Mouse (Mus musculus): Measurements from ENCODE around the gene Stambp.

DNA sequence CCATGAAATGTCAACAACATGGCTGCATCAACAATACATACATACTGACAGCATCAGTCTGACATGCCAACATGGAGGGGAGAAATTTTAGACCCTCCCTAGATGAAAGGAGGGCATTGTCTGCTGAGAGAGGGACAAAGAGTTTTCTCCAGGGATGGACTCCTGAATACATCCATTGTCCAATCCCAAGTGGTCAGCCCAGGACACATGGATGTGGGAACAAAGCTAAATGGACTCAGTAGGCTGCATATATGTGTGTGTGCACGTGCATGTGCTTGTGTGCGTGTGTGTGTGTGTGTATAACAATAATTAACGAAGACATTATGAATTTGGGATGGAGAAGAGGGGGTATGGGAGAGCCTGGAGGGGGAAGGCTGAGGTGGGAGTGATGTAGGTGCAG lies 26.8 kb downstream of the Stambp start:
- TF ChIP-seq GATA1 (IDR thresholded peaks at IDR 0.05; ENCODE audit: borderline replicate concordance, low read length) (no peak), FLI1 (IDR thresholded peaks at IDR 0.05; ENCODE audit: low read length) (no peak)

Measured in megakaryocyte, embryonic 14.5 days (primary cell).